Mouse (Mus musculus) ovary, postnatal 14 days (tissue): Measurements from ENCODE around the gene Adamts15.

ENCODE experiments used
- DNase-seq: peaks from one replicate; pipeline ENCODE4 v3.0.0; 2022; ENCODE audit warnings: low spot score

Adamts15 gene

GRCm38 (mm10) chr9:30879947-30880273, 42.3 kb downstream of the Adamts15 start:
- no peak for DNase-seq

- DNase-seq = no peak
These were observed 42.9 kb downstream of the Adamts15 start for GRCm38 (mm10) chr9:30879248-30879946.

GRCm38 (mm10) chr9:30876552-30876951, 45.7 kb downstream of the Adamts15 start:
- no peak for DNase-seq

DNA sequence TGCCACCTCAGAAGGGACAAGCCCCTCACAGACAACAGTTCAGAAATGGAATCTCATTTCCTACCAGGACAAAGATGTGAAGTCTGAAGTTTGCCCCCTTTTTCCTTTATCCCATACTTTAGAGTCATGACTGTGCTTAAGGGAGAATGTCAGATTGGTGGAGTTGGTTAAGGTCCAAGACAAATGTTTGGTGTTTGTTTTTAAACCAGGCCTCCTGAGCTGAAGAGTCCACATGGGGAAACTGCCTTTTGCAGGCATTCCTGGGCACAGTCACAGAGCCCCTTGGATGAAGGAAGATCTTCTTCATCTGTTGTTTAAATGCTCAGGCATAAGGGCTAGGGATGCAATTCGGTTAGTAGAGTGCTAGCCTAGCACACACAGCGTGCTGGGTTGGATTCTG, 66.4 kb downstream of the Adamts15 start:
- DNase-seq = no peak

DNA sequence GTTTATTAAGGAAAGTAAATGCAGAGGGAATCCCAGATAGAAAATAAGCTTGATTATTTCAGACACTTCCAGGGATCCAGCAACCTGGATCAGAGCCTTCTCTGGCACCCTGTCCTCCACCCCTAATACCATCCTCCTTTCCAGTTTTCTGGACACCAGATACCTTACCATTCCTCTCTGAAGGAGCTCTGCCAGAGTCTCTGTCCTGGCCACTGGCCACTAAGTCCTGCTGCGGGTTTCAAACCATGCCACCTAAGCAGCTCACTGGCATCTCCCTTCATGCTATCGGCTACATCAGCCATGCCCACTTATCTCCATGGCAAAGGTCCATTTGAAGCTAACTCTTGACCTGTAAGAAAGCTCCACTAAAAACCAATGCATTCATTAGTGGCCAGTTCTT, 70.4 kb downstream of the Adamts15 start:
- no peak for DNase-seq

- DNase-seq = no peak
These were observed 72.3 kb downstream of the Adamts15 start for GRCm38 (mm10) chr9:30849951-30850350.

DNA sequence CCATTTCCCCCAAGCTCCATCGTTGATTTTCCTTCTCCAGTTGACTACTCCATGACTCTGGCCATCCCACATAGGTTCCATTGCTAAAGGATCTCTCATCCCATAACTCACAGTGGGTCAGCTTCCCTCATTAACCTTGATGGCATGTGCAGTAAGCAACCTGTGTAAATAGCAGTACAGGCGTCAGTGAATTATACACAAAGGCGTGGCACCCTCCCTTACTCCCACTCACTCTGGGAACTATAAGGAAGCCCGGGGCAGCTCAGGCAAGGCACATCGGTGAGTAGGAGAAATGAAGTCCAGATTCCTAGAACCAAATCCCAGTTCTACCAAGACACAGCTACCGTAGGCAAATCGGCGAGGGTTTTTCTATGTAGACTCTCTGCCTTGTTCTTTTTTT, 72.8 kb downstream of the Adamts15 start:
- DNase-seq = no peak
